Mouse (Mus musculus) CD4-positive, CD25-positive, alpha-beta regulatory T cell, adult 4 months (primary cell): ENCODE data around the gene Zscan26. TPM values are rescaled to one million over a fixed set of nuclear protein-coding genes. Genes with fewer than 3 reads are reported as not detected.

Source experiments
- polyA plus RNA-seq, 2 experiments: library from polyadenylated mRNA; unstranded; fragments of 100-300 nt; shearing (Covaris generic); gene quantifications; one replicate each; pipeline ENCODE4 v1.2.1; 2017

Gene Zscan26
- polyA plus RNA-seq, 2 experiments from 2014 or later, result 78.3 to 80.7 TPM

Other genes with a start within 250 kb of the Zscan26 start
- not detected for gene Gpx5, start 161.0 kb downstream of the Zscan26 start, polyA plus RNA-seq
- gene Gpx6, start 141.6 kb downstream of the Zscan26 start, polyA plus RNA-seq, result not detected
- not detected for gene Olfr1367, start 106.8 kb downstream of the Zscan26 start, polyA plus RNA-seq
- 10 to 100 TPM in 1 of 2 experiments, 1 to 10 TPM in 1; 7.7 to 10.6 TPM for gene Zscan12, start 90.9 kb downstream of the Zscan26 start, polyA plus RNA-seq
- gene Zkscan3, start 51.0 kb downstream of the Zscan26 start, polyA plus RNA-seq, result 10 to 100 TPM; 31.1 to 45.5 TPM
- gene Pgbd1, start 12.7 kb downstream of the Zscan26 start, polyA plus RNA-seq, result 1 to 10 TPM; 1.3 to 1.7 TPM
- under 1 TPM in 1 of 2 experiments, not detected in 1; 0.36 TPM for gene Nkapl, start 14.8 kb upstream of the Zscan26 start, polyA plus RNA-seq
- not detected for gene Zkscan4, start 25.2 kb upstream of the Zscan26 start, polyA plus RNA-seq
- gene Gm10065, start 25.7 kb upstream of the Zscan26 start, polyA plus RNA-seq, result not detected
- under 1 TPM; 0.51 to 0.95 TPM for gene AK157302, start 41.5 kb upstream of the Zscan26 start, polyA plus RNA-seq
- 10 to 100 TPM in 1 of 2 experiments, not detected in 1; 29.3 TPM for gene Gm11273, start 47.7 kb upstream of the Zscan26 start, polyA plus RNA-seq
- 1 to 10 TPM; 5.2 to 6.1 TPM for gene Zkscan8, start 77.4 kb upstream of the Zscan26 start, polyA plus RNA-seq
- gene Olfr1366, start 89.1 kb upstream of the Zscan26 start, polyA plus RNA-seq, result not detected
- under 1 TPM in 1 of 2 experiments, not detected in 1; 0.32 TPM for gene Olfr1535, start 106.2 kb upstream of the Zscan26 start, polyA plus RNA-seq
- gene Olfr1364, start 128.0 kb upstream of the Zscan26 start, polyA plus RNA-seq, result not detected
- gene Olfr1362, start 160.3 kb upstream of the Zscan26 start, polyA plus RNA-seq, result not detected
- not detected for gene Olfr11, start 188.8 kb upstream of the Zscan26 start, polyA plus RNA-seq
- not detected for gene Olfr1361, start 209.7 kb upstream of the Zscan26 start, polyA plus RNA-seq
- gene Olfr1360, start 223.7 kb upstream of the Zscan26 start, polyA plus RNA-seq, result not detected
- not detected for gene Olfr1359, start 244.4 kb upstream of the Zscan26 start, polyA plus RNA-seq